Mouse (Mus musculus) E14TG2a.4 (cell line): ENCODE data around the gene Capza1.

Source experiments
- CTCF ChIP-seq: conservative IDR thresholded peaks from 2 replicates; pipeline ENCODE4 v1.5.1; 2014; ENCODE audit warnings: low read length
- NANOG ChIP-seq: IDR thresholded peaks from 2 replicates; pipeline ENCODE4 v1.6.1; 2014; ENCODE audit warnings: borderline replicate concordance, low read length, mixed read lengths
- POU5F1 ChIP-seq: IDR thresholded peaks from 2 replicates; pipeline ENCODE4 v1.6.1; 2014; ENCODE audit warnings: low read length, borderline replicate concordance

DNA sequence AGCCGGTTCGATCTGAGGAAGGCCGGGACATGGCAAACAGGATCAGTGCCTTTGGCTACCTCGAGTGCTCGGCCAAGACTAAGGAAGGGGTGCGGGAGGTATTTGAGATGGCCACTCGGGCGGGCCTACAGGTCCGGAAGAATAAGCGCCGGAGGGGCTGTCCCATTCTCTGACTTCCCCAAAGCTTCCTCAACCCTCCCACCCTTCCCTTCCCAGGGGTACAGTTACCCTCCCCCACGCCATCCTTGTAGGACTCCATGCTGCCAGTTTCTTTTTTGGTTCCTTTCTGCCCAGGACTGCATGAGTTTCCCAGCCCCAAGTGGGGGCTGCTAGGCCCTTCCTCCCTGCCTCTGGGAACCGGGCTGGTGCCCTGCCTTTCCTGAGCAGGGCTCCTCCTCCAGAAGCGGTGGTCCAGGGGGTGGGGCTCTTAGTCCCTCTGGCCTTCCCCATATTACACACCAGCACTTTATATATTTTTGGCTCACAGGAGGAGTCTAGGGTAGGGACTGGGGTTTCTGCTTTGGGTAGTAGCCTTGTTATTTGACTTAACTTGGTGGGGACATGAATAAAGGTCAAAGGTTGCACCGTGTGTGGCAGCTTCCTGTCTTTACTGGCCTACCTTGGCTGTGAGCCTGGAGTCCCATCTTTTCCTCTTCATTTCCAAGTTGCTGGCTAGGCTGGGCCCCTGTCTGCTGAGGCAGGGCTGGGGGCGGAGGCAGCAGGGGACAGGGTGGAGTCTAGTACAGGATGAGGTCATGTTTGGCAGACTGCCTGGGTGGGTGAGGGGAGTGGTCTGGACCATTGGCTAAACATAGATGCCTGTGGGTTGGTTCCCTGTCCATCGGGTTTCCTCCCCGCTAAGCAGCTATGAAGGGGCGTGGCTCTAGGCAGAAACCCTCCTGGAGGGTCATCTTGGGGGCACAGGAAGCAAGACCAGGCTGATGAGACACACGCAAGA is 70.2 kb downstream of the Capza1 start:
- TF ChIP-seq NANOG (no peak), CTCF (no peak), POU5F1 (no peak)
